Mouse (Mus musculus) embryonic fibroblast, embryonic 13.5 days (primary cell): ENCODE measurements around the gene Ank3. TPM values are rescaled to one million over a fixed set of nuclear protein-coding genes. Genes with fewer than 3 reads are reported as not detected.

ENCODE experiments used
- H3K27ac ChIP-seq: 2 replicates; pipeline ENCODE4 v1.5.1; 2012; ENCODE audit warnings: low read length, control low read depth, inconsistent platforms; ENCODE audit not compliant: insufficient read depth
- H3K4me1 ChIP-seq: 2 replicates; pipeline ENCODE4 v1.6.1; 2011; ENCODE audit warnings: low read length; ENCODE audit not compliant: control insufficient read depth, insufficient read depth
- H3K4me3 ChIP-seq: 2 replicates; pipeline ENCODE4 v1.5.1; 2011; ENCODE audit warnings: mild to moderate bottlenecking, control low read depth, low read length; ENCODE audit not compliant: insufficient read depth
- CTCF ChIP-seq: IDR thresholded peaks from 2 replicates; pipeline ENCODE4 v1.5.1; 2011; ENCODE audit warnings: mild to moderate bottlenecking, control low read depth, low read length, moderate library complexity, borderline replicate concordance; ENCODE audit not compliant: insufficient read depth
- POLR2A ChIP-seq: IDR thresholded peaks from 2 replicates; pipeline ENCODE4 v1.6.1; 2011; ENCODE audit warnings: low read depth, mild to moderate bottlenecking, control low read depth, low read length, moderate library complexity
- polyA plus RNA-seq: library from polyadenylated mRNA; stranded (reverse); fragments of >200 nt; gene quantifications from 2 replicates; pipeline ENCODE4 v1.2.4, GENCODE M21; 2011; ENCODE audit warnings: low read depth; ENCODE audit not compliant: missing spikeins, insufficient read length

The Ank3 gene
- polyA plus RNA-seq, 1 experiment = 21.6 TPM

GRCm38 (mm10) chr10:69577729-69578061 is 179.1 kb downstream of the Ank3 start:
- H3K4me1 ChIP-seq = peaks cover 17% of the 10 kb centered on the region

DNA sequence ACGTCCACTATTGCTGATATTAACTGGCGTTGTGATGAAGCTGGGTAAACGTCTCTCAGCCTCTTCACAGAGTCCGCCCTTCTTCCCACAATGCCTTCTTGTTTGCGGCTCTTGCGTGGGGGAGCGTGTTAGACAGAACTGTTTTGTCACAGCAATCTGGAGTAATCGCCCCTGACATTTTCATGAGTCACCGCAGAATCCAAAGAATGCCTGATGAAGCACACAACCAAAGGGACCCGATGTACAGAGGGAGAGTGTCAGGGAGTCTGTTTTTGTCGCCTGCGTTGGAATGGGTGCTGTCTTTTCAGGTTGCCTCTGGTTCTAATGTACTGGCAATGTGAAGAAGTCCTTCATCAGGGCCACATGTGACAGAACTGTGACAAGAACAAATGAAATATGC is 181.0 kb downstream of the Ank3 start:
- peak overlapping the region; percentile 2; the same call in 1 of the 2 replicates for H3K27ac ChIP-seq
- TF ChIP-seq POLR2A (no peak), CTCF (no peak)

More at GRCm38 (mm10) chr10:69577729-69578061, 179.1 kb downstream of the Ank3 start:
- H3K27ac ChIP-seq = no peak overlapping the region
- TF ChIP-seq CTCF (no peak), POLR2A (no peak)
- no peak overlapping the region for H3K4me3 ChIP-seq

GRCm38 (mm10) chr10:69581525-69581924 is 183.0 kb downstream of the Ank3 start:
- no peak for TF ChIP-seq POLR2A
- TF ChIP-seq CTCF = no peak

More for the DNA sequence above, 181.0 kb downstream of the Ank3 start:
- Histone ChIP-seq H3K4me3 (no peak overlapping the region), H3K4me1 (peaks cover 20% of the 10 kb centered on the region)

DNA sequence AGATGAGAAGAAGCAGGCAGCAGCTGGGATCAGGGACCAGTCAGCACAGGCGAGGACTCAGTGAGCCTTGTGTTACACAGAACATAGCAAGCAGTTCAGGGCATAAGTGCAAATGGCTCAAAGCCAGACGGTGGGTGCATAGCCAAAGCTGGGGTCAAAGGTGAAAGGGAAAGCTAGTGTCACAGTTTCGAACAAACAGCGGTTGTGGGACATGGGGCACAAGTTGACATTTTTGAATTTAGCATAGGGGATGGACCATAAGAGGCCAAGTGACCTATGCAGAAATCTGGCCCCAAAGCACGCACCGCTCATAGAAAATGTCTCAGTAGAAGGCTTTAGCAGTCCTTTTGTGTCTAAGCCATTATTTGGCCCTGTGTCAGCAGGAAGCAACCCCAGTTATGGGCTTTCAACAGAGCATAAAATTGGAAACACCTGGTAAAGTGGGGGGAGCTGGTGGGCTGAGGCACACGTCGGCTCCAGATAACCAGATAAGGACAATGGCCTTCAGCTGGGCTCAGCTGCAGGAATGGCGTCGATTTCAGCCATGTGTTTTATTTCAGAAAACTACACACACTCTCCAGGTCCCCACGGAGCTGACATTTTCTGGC is 185.4 kb downstream of the Ank3 start:
- H3K27ac ChIP-seq = no peak overlapping the region; the same call in 1 of the 2 replicates
- H3K4me1 ChIP-seq = peaks cover 8% of the 10 kb centered on the region
- no peak for TF ChIP-seq CTCF
- TF ChIP-seq POLR2A = no peak
- H3K4me3 ChIP-seq = no peak overlapping the region

More at GRCm38 (mm10) chr10:69581525-69581924, 183.0 kb downstream of the Ank3 start:
- H3K27ac ChIP-seq = no peak overlapping the region
- H3K4me3 ChIP-seq = no peak overlapping the region
- H3K4me1 ChIP-seq = peaks cover 20% of the 10 kb centered on the region

GRCm38 (mm10) chr10:69584566-69584965 is 186.0 kb downstream of the Ank3 start:
- no peak for TF ChIP-seq CTCF
- peaks cover 8% of the 10 kb centered on the region for H3K4me1 ChIP-seq
- no peak overlapping the region for H3K27ac ChIP-seq
- H3K4me3 ChIP-seq = no peak overlapping the region

GRCm38 (mm10) chr10:69585271-69585670 is 186.7 kb downstream of the Ank3 start:
- no peak for TF ChIP-seq CTCF
- H3K4me3 ChIP-seq = no peak overlapping the region
- H3K27ac ChIP-seq = no peak overlapping the region
- peaks cover 6% of the 10 kb centered on the region for H3K4me1 ChIP-seq

DNA sequence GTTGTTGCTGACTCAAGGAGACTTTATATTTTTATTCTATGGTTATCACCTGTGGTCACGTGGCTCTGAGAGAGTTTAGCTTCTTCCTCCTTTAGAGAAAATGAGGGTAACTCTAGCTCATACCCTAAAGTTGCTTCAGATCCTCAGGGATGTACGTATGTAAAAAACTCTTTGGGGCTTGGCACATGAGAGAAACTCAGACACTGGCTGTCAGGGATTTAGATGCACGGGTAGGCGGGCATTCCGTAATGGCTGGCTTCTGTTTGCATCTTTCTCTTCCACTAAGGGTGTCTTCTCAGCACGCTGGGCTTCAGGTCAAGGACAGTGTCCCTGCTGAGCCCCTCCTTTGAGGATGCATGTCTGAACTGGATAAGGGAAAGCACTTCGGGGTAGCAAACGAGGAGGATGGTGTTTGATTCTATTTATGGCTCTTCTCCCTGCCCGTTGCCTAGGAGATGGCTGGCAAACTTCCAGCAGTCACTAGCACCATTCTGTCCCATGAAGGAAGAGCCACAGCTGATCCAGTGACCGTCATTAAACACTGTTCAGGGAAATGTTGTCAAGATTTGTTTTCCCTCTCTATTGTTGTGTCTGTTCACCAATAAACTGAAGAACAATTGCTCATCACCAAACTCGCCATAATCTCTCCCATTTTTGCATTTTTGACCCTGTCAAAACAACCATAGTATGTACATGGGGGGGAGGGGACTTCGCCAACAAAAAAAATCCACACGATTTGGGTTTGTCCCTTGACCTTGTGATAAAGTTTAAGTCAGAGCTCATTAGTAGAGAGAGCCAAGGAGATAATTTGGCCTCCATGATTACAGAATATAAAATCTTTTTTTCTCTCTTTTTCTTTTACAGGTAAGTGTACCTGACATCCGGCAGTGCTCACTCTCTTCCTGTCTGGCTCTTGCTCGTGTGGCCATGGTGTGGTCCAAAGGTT is 195.9 kb downstream of the Ank3 start:
- Histone ChIP-seq H3K4me3 (no peak overlapping the region), H3K4me1 (0 out of 2 replicates have a peak, but pooled peaks cover 4% of the 10 kb centered on the region), H3K27ac (no peak overlapping the region)
- TF ChIP-seq POLR2A = no peak
- no peak for TF ChIP-seq CTCF

- no peak overlapping the region for H3K4me3 ChIP-seq
- H3K4me1 ChIP-seq = 0 out of 2 replicates have a peak, but pooled peaks cover 4% of the 10 kb centered on the region
- no peak overlapping the region for H3K27ac ChIP-seq
- TF ChIP-seq CTCF (no peak), POLR2A (no peak)
Observed at GRCm38 (mm10) chr10:69595487-69595886, 196.9 kb downstream of the Ank3 start.

- Histone ChIP-seq H3K4me1 (no peaks in the 10 kb centered on the region), H3K4me3 (no peak overlapping the region), H3K27ac (no peak overlapping the region)
- TF ChIP-seq CTCF = no peak
- TF ChIP-seq POLR2A = no peak
Observed at GRCm38 (mm10) chr10:69601471-69601870, 202.9 kb downstream of the Ank3 start.

- no peaks in the 10 kb centered on the region for H3K4me1 ChIP-seq
- H3K27ac ChIP-seq = no peak overlapping the region
- TF ChIP-seq CTCF (no peak), POLR2A (no peak)
Observed at GRCm38 (mm10) chr10:69602711-69603110, 204.1 kb downstream of the Ank3 start.

More at GRCm38 (mm10) chr10:69602711-69603110, 204.1 kb downstream of the Ank3 start:
- H3K4me3 ChIP-seq = no peak overlapping the region
